Mouse (Mus musculus) Patski (cell line): ENCODE results near the gene Slc17a9. TPM values are rescaled to one million over a fixed set of nuclear protein-coding genes. Genes with fewer than 3 reads are reported as not detected.

Experiments used
- ATAC-seq: fragments of 100-300 bp; one replicate; pipeline ENCODE4 v1.8.0; 2021
- CTCF ChIA-PET: fragments of 350-600 bp; sonication (Branson Sonifier 250); formaldehyde crosslinking; loops from one replicate; lab custom pipeline; 2022; ENCODE audit warnings: inconsistent platforms; lab: Charles Lee
- POLR2A ChIA-PET: fragments of 350-600 bp; sonication (Branson Sonifier 250); formaldehyde crosslinking; loops from one replicate; lab custom pipeline; 2022; ENCODE audit warnings: antibody characterized with exemption, inconsistent platforms; lab: Charles Lee
- DNase-seq: peaks from one replicate; pipeline ENCODE4 v3.0.0-alpha.2; 2011; ENCODE audit warnings: low read depth, low spot score
- H3K27me3 ChIP-seq: fragments of 371-371 bp; one replicate; pipeline ENCODE4 v1.5.1; 2021
- CTCF ChIP-seq: fragments of 100-300 bp; IDR thresholded peaks from one replicate; pipeline ENCODE4 v1.5.1; 2021
- in situ Hi-C: fragments of 300-500 bp; cut with MboI; formaldehyde crosslinking; loops from 3 replicates; pipeline ENCODE4 v1.11.1; 2018; ENCODE audit warnings: low pct_unique_long_range_greater_than_20kb, mixed read lengths
- polyA plus RNA-seq: library from polyadenylated mRNA; unstranded; gene quantifications from one replicate; pipeline ENCODE4 v1.2.3, GENCODE M21; 2021

Gene Slc17a9
- polyA plus RNA-seq, 1 experiment from 2014 or later, result 0.12 TPM

DNA sequence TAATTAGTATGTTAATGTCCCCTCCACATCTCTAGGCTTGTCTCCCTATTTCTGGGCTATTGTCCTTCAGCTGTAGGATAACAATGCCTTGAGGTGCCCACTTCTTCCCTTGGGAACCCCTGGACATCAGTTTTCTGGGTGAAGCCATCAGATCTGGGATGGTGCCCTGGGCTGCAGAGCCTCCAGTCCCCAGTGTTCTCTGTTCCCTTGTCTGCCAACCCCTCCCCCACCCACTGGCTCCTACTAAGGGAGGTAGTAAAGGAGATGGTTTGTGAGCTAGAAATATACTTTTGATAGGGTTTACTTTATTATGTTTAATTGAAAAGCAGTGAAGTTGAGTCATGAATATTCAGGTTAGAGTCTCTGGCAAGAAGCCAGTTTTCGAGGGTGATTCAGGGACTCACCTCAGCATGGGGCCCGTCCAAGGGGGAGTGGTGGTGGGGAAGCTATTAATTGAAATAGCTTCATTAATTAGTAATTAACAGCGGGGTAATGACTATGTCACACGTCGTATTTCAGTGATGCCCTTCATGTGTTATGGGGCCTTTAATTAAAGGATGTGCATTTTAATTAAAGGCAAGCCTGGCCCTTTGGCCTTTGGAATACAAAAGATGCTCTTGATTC lies 21.6 kb downstream of the Slc17a9 start:
- H3K27me3 ChIP-seq, result peaks cover 14% of the 10 kb centered on the region
- no peak for TF ChIP-seq CTCF
- ATAC-seq (no peak), DNase-seq (no peak)
- ChIA-PET CTCF (interaction anchor here (1.4 to 3.8 kb wide), 3 partner anchors 9 to 165 kb away, joined by 4 to 14 read pairs (median 6); partner anchors contain the start of gene Mrgbp), POLR2A (no interaction called here)
- in situ Hi-C loops, result loop anchor here (10.0 kb wide), 1 partner anchor 172 kb away; no protein-coding TSS in a partner anchor

- in situ Hi-C loops, result loop anchor here (10.0 kb wide), 1 partner anchor 174 kb away; no protein-coding TSS in a partner anchor
- H3K27me3 ChIP-seq, result peaks cover 9% of the 10 kb centered on the region
- ATAC-seq (no peak), DNase-seq (no peak)
- ChIA-PET CTCF (no interaction called here), POLR2A (no interaction called here)
- no peak for TF ChIP-seq CTCF
These were observed 23.8 kb downstream of the Slc17a9 start for GRCm38 (mm10) chr2:180748904-180749303.

DNA sequence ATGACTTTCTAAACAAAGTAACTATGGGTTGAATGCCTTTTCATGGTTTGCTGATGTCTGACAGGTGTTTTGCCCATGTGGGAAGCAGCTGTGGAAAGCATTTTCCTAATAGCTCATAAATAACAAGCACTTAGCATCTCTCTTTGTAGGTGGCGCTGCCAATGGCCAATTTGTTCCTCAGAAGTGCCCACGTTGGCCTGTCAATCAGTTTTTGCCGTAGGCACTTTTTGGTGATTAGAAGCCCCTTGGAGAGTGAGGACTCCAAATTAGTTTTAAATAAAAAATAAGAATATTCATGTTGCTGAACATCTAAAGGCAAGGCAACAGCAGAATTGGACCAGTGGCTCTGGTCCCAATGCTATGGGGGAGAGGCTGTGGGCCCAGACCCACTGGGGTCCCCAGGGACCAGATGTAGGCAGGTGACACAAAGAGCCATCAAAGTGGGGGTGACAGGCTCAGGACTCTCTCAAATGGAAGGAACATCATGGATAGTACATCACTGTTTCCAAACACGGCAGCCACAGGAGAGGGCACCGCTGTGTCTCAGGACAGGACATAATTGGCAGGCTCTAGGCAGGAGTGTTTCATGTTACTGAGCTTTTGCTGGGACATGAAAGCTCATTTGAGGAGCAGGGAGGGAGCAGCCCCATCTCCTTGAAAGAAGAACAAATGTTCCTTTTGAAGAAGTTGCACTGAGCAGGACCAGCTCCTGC lies 30.1 kb downstream of the Slc17a9 start:
- DNase-seq (no peak), ATAC-seq (no peak)
- CTCF ChIA-PET, result interaction anchor here (1.7 kb wide), 1 partner anchor 9 kb away, joined by 6 read pairs; no protein-coding TSS in a partner anchor
- peaks cover 18% of the 10 kb centered on the region for H3K27me3 ChIP-seq
- no peak for TF ChIP-seq CTCF
- in situ Hi-C loops, result loop anchor here (25.0 kb wide), 1 partner anchor 443 kb away; no protein-coding TSS in a partner anchor
- POLR2A ChIA-PET, result no interaction called here

- CTCF ChIA-PET, result interaction anchor here (1.7 kb wide), 1 partner anchor 9 kb away, joined by 6 read pairs; no protein-coding TSS in a partner anchor
- POLR2A ChIA-PET, result no interaction called here
- DNase-seq (no peak), ATAC-seq (peak; percentile 47)
- in situ Hi-C loops, result loop anchor here (25.0 kb wide), 1 partner anchor 444 kb away; no protein-coding TSS in a partner anchor
- TF ChIP-seq CTCF, result no peak
- peaks cover 26% of the 10 kb centered on the region for H3K27me3 ChIP-seq
These were observed 30.8 kb downstream of the Slc17a9 start for GRCm38 (mm10) chr2:180755896-180756295.

DNA sequence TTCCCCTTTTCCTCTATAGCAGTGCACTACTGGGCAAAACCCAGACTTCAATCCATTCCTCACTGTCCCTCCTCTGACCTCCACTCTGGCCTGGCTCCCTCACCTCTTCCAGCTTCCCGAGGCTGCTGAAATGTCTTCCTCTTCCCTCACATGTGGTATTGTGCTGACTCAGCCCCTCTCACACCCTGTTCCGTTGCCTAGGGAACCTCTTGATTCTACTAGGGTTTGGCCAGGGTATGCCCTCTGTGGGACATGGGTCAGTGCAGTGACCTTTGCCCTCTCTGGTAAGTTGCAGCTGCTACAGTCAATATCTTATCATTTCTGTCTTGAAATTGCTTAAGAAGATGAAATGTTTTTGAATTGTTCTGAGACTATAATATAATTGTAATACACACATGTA lies 31.7 kb downstream of the Slc17a9 start:
- CTCF ChIA-PET, result interaction anchor here (1.7 kb wide), 1 partner anchor 10 kb away, joined by 6 read pairs; no protein-coding TSS in a partner anchor
- H3K27me3 ChIP-seq, result peaks cover 27% of the 10 kb centered on the region
- POLR2A ChIA-PET, result no interaction called here
- no peak for DNase-seq
- TF ChIP-seq CTCF, result no peak
- in situ Hi-C loops, result loop anchor here (25.0 kb wide), 1 partner anchor 444 kb away; no protein-coding TSS in a partner anchor
- no peak for ATAC-seq

DNA sequence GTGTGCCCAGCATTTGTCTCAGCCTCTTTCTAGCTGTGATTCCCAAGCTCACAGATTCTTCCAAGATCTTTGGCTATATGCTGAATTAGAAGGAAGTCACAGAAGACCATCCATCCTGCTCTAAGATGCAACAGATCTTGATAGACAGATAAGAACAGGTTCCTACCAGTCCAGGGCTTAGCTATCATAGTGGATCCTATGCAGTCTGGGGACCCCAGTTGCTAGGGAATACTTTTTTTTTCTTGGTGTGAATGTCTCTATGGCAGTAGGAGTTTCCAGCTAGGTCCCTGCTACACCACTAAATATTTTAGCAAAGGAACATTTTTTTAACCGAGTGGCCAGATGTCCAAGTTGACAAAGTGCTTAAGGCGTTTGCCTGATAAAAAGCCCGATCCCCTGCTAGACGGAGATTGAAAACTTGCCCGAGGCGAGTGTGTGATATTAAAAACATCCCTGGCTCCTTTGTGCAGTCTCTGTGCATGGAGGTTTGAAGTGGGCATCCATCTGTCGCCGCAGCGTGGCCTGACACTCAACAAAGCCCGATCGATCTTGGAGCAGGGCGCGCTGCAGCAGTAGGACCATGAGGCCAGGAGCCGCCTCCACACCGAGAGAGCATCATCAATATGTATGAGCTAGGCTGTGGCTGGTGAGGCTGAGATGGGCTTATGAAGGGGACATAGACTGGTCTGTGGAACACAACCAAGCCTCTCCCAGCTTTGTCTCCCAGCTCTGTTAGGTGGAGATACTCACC lies 33.6 kb downstream of the Slc17a9 start:
- POLR2A ChIA-PET, result no interaction called here
- no peak for TF ChIP-seq CTCF
- DNase-seq, result no peak
- peaks cover 23% of the 10 kb centered on the region for H3K27me3 ChIP-seq
- no peak for ATAC-seq
- in situ Hi-C loops, result loop anchor here (25.0 kb wide), 1 partner anchor 446 kb away; no protein-coding TSS in a partner anchor
- CTCF ChIA-PET, result interaction anchor here (1.8 kb wide), 1 partner anchor 21 kb away, joined by 5 read pairs; no protein-coding TSS in a partner anchor

GRCm38 (mm10) chr2:180764986-180765385 lies 39.9 kb downstream of the Slc17a9 start:
- ChIA-PET POLR2A (no interaction called here), CTCF (no interaction called here)
- no peak for TF ChIP-seq CTCF
- in situ Hi-C loops, result loop anchor here (10.0 to 25.0 kb wide), 2 partner anchors 270 to 453 kb away; partner anchors contain the start of gene Ntsr1
- no peak for DNase-seq
- no peak for ATAC-seq
- peaks cover 39% of the 10 kb centered on the region for H3K27me3 ChIP-seq

GRCm38 (mm10) chr2:180765713-180766112 lies 40.6 kb downstream of the Slc17a9 start:
- DNase-seq (no peak), ATAC-seq (no peak)
- no peak for TF ChIP-seq CTCF
- ChIA-PET CTCF (no interaction called here), POLR2A (no interaction called here)
- peaks cover 39% of the 10 kb centered on the region for H3K27me3 ChIP-seq
- in situ Hi-C loops, result loop anchor here (10.0 to 25.0 kb wide), 2 partner anchors 271 to 453 kb away; partner anchors contain the start of gene Ntsr1

- POLR2A ChIA-PET, result no interaction called here
- no peak for DNase-seq
- no peak for ATAC-seq
- CTCF ChIA-PET, result no interaction called here
- peaks cover 70% of the 10 kb centered on the region for H3K27me3 ChIP-seq
- in situ Hi-C loops, result loop anchor here (25.0 kb wide), 1 partner anchor 112 kb away; no protein-coding TSS in a partner anchor
- TF ChIP-seq CTCF, result no peak
These were observed 50.2 kb downstream of the Slc17a9 start for GRCm38 (mm10) chr2:180775223-180775622.

- ATAC-seq (no peak), DNase-seq (no peak)
- ChIA-PET CTCF (no interaction called here), POLR2A (no interaction called here)
- H3K27me3 ChIP-seq, result peaks cover 68% of the 10 kb centered on the region
- TF ChIP-seq CTCF, result no peak
- in situ Hi-C loops, result loop anchor here (25.0 kb wide), 1 partner anchor 112 kb away; no protein-coding TSS in a partner anchor
These were observed 50.6 kb downstream of the Slc17a9 start for GRCm38 (mm10) chr2:180775641-180776040.
